Mouse (Mus musculus) hindbrain, embryonic 14.5 days (tissue): ENCODE measurements at regions not wholly inside any gene's neighbourhood (a gene's known extent, or its start where the extent isn't known, plus 50 kb on each side); places are given as distances from the start of the nearest gene placed in this dataset.

Experiments
- ATAC-seq: fragments of 200-750 bp; cut with Nextera tagmentation; 2 replicates; pipeline ENCODE4 v1.8.0; 2017; ENCODE audit warnings: moderate number of reproducible peaks, mild to moderate bottlenecking, moderate TSS enrichment, moderate library complexity; ENCODE audit not compliant: low FRiP score
- DNase-seq: peaks from one replicate; pipeline ENCODE4 v3.0.0-alpha.2; 2015; ENCODE audit warnings: low spot score
- H3K27ac ChIP-seq: fragments of 300-500 bp; sonication (generic); 2 replicates; pipeline ENCODE4 v1.5.1; 2014; ENCODE audit warnings: mild to moderate bottlenecking, moderate library complexity
- H3K27me3 ChIP-seq: fragments of 300-500 bp; sonication (generic); 2 replicates; pipeline ENCODE4 v1.6.1; 2014; ENCODE audit warnings: mild to moderate bottlenecking, low read length, mixed read lengths; ENCODE audit not compliant: control insufficient read depth, insufficient read depth
- H3K36me3 ChIP-seq: fragments of 300-500 bp; sonication (generic); replicated peaks from 2 replicates; pipeline ENCODE4 v1.6.1; 2014; ENCODE audit not compliant: control insufficient read depth, insufficient read depth
- H3K4me1 ChIP-seq: fragments of 300-500 bp; sonication (generic); replicated peaks from 2 replicates; pipeline ENCODE4 v1.6.1; 2014; ENCODE audit warnings: antibody characterized with exemption, low read length, mixed read lengths; ENCODE audit not compliant: control insufficient read depth, insufficient read depth
- H3K4me2 ChIP-seq: fragments of 300-500 bp; sonication (generic); replicated peaks from 2 replicates; pipeline ENCODE4 v1.6.1; 2014; ENCODE audit warnings: mild to moderate bottlenecking, moderate library complexity
- H3K4me3 ChIP-seq: fragments of 300-500 bp; sonication (generic); replicated peaks from 2 replicates; pipeline ENCODE4 v1.5.1; 2014; ENCODE audit warnings: mild to moderate bottlenecking, low read length
- H3K9ac ChIP-seq: fragments of 300-500 bp; sonication (generic); 2 replicates; pipeline ENCODE4 v1.6.1; 2014
- H3K9me3 ChIP-seq: fragments of 300-500 bp; sonication (generic); 2 replicates; pipeline ENCODE4 v1.6.1; 2016; ENCODE audit warnings: low read length; ENCODE audit not compliant: control insufficient read depth
- WGBS: fragments of 180-500 bp; shearing (Covaris S2); extraction: QIAGEN DNeasy Blood & Tissue Kit; methylation state at CpG from one replicate; pipeline ENCODE4 v1.1.7; 2014; 5-methylcytosine and 5-hydroxymethylcytosine counted together

- Histone ChIP-seq H3K27ac (no peak overlapping the region), H3K4me2 (no peak overlapping the region), H3K36me3 (no peaks in the 10 kb centered on the region), H3K9me3 (no peaks in the 10 kb centered on the region), H3K9ac (no peak overlapping the region), H3K27me3 (no peaks in the 10 kb centered on the region), H3K4me1 (no peaks in the 10 kb centered on the region), H3K4me3 (no peak overlapping the region)
- DNase-seq, result no peak
- WGBS, result 55% methylated on average over 4 of the region's 4 CpGs
- ATAC-seq, result no peak
These were observed 55.8 kb downstream of the Mid1ip1 start for GRCm38 (mm10) chrX:10770575-10770974.

GRCm38 (mm10) chrX:10775714-10776515 is 61.1 kb downstream of the Mid1ip1 start:
- Histone ChIP-seq H3K27me3 (no peaks in the 10 kb centered on the region), H3K4me2 (no peak overlapping the region), H3K4me1 (no peaks in the 10 kb centered on the region), H3K27ac (no peak overlapping the region), H3K36me3 (no peaks in the 10 kb centered on the region), H3K4me3 (no peak overlapping the region), H3K9me3 (no peaks in the 10 kb centered on the region), H3K9ac (no peak overlapping the region)
- ATAC-seq (no peak), DNase-seq (peak; percentile 29)
- 51% methylated on average over 8 of the region's 8 CpGs for WGBS

GRCm38 (mm10) chrX:10776516-10776818 is 61.7 kb downstream of the Mid1ip1 start:
- DNase-seq (no peak), ATAC-seq (no peak)
- H3K36me3 ChIP-seq, result no peaks in the 10 kb centered on the region
- H3K9me3 ChIP-seq, result no peaks in the 10 kb centered on the region
- whole genome bisulfite sequencing, result 49% methylated on average over 7 of the region's 7 CpGs
- H3K27me3 ChIP-seq, result no peaks in the 10 kb centered on the region
- no peaks in the 10 kb centered on the region for H3K4me1 ChIP-seq
- H3K27ac ChIP-seq, result no peak overlapping the region
- no peak overlapping the region for H3K4me3 ChIP-seq
- H3K4me2 ChIP-seq, result no peak overlapping the region
- no peak overlapping the region for H3K9ac ChIP-seq

GRCm38 (mm10) chrX:10778014-10778413 is 63.2 kb downstream of the Mid1ip1 start:
- WGBS, result 89% methylated on average over 2 of the region's 2 CpGs
- Histone ChIP-seq H3K36me3 (no peaks in the 10 kb centered on the region), H3K4me3 (no peak overlapping the region), H3K9ac (no peak overlapping the region), H3K27me3 (no peaks in the 10 kb centered on the region), H3K27ac (no peak overlapping the region), H3K9me3 (no peaks in the 10 kb centered on the region), H3K4me2 (no peak overlapping the region), H3K4me1 (no peaks in the 10 kb centered on the region)
- DNase-seq (no peak), ATAC-seq (no peak)

- no peaks in the 10 kb centered on the region for H3K27me3 ChIP-seq
- H3K4me3 ChIP-seq, result no peak overlapping the region
- no peak for DNase-seq
- 75% methylated on average over 3 of the region's 3 CpGs for WGBS
- no peaks in the 10 kb centered on the region for H3K9me3 ChIP-seq
- ATAC-seq, result no peak
- no peak overlapping the region for H3K4me2 ChIP-seq
- no peak overlapping the region for H3K9ac ChIP-seq
- no peaks in the 10 kb centered on the region for H3K4me1 ChIP-seq
- H3K27ac ChIP-seq, result no peak overlapping the region
- H3K36me3 ChIP-seq, result no peaks in the 10 kb centered on the region
These were observed 71.5 kb downstream of the Mid1ip1 start for GRCm38 (mm10) chrX:10786359-10786758.

- Histone ChIP-seq H3K4me3 (no peak overlapping the region), H3K9me3 (no peaks in the 10 kb centered on the region), H3K4me2 (no peak overlapping the region), H3K4me1 (no peaks in the 10 kb centered on the region), H3K27ac (no peak overlapping the region), H3K9ac (no peak overlapping the region), H3K36me3 (no peaks in the 10 kb centered on the region), H3K27me3 (no peaks in the 10 kb centered on the region)
- no peak for ATAC-seq
- WGBS, result 94% methylated on average over 2 of the region's 2 CpGs
- DNase-seq, result no peak
These were observed 72.2 kb downstream of the Mid1ip1 start for GRCm38 (mm10) chrX:10787057-10787456.

- WGBS, result 68% methylated on average over 7 of the region's 7 CpGs
- no peak overlapping the region for H3K4me2 ChIP-seq
- no peaks in the 10 kb centered on the region for H3K36me3 ChIP-seq
- DNase-seq (no peak), ATAC-seq (no peak)
- H3K27ac ChIP-seq, result no peak overlapping the region
- no peaks in the 10 kb centered on the region for H3K4me1 ChIP-seq
- no peaks in the 10 kb centered on the region for H3K27me3 ChIP-seq
- H3K9me3 ChIP-seq, result no peaks in the 10 kb centered on the region
- H3K9ac ChIP-seq, result no peak overlapping the region
- H3K4me3 ChIP-seq, result no peak overlapping the region
These were observed 105.6 kb downstream of the Mid1ip1 start for GRCm38 (mm10) chrX:10820313-10820920.

- WGBS, result 69% methylated on average over 1 of the region's 1 CpGs
- no peaks in the 10 kb centered on the region for H3K36me3 ChIP-seq
- no peak for ATAC-seq
- DNase-seq, result no peak
- H3K27me3 ChIP-seq, result no peaks in the 10 kb centered on the region
- no peaks in the 10 kb centered on the region for H3K9me3 ChIP-seq
- H3K4me2 ChIP-seq, result no peak overlapping the region
- H3K27ac ChIP-seq, result no peak overlapping the region
- no peak overlapping the region for H3K4me3 ChIP-seq
- H3K9ac ChIP-seq, result no peak overlapping the region
- H3K4me1 ChIP-seq, result no peaks in the 10 kb centered on the region
These were observed 118.9 kb downstream of the Mid1ip1 start for GRCm38 (mm10) chrX:10833681-10834080.

- Histone ChIP-seq H3K27me3 (no peaks in the 10 kb centered on the region), H3K4me1 (no peaks in the 10 kb centered on the region), H3K27ac (no peak overlapping the region), H3K9ac (no peak overlapping the region), H3K9me3 (0 out of 2 replicates have a peak, but pooled peaks cover 5% of the 10 kb centered on the region), H3K36me3 (no peaks in the 10 kb centered on the region), H3K4me3 (no peak overlapping the region), H3K4me2 (no peak overlapping the region)
- no peak for DNase-seq
- WGBS, result 67% methylated on average over 6 of the region's 6 CpGs
- no peak for ATAC-seq
These were observed 142.3 kb downstream of the Mid1ip1 start for GRCm38 (mm10) chrX:10857089-10857488.
